Mouse (Mus musculus) brain, embryonic 14.5 days (tissue): ENCODE measurements around the gene Med17. TPM values are rescaled to one million over a fixed set of nuclear protein-coding genes. Genes with fewer than 3 reads are reported as not detected.
A peak's percentile ranks its signal among the peaks of the same experiment; 100 is the strongest.

Source experiments
- DNase-seq: peaks from one replicate; pipeline ENCODE4 v3.0.0-alpha.2; 2011; ENCODE audit warnings: low read depth
- CTCF ChIP-seq: fragments of 200-500 bp; IDR thresholded peaks from 2 replicates; pipeline ENCODE4 v1.5.1; 2012; ENCODE audit warnings: inconsistent platforms, mild to moderate bottlenecking, moderate library complexity, borderline replicate concordance; ENCODE audit not compliant: insufficient read depth, insufficient read length; ENCODE audit errors: extremely low read depth
- POLR2A ChIP-seq: fragments of 200-500 bp; IDR thresholded peaks from 2 replicates; pipeline ENCODE4 v1.6.1; 2012; ENCODE audit warnings: mild to moderate bottlenecking, inconsistent platforms, borderline replicate concordance; ENCODE audit not compliant: poor library complexity, insufficient read depth, insufficient read length, severe bottlenecking; ENCODE audit errors: extremely low read depth
- polyA plus RNA-seq: library from polyadenylated mRNA; depleted of rRNA; stranded (reverse); fragments of >200 nt; gene quantifications from 2 replicates; pipeline ENCODE4 v1.2.3, GENCODE M21; 2012

Med17 gene
- polyA plus RNA-seq, 1 experiment: 46.2 TPM

- no peak for DNase-seq
- TF ChIP-seq CTCF (no peak), POLR2A (no peak)
Observed at GRCm38 (mm10) chr9:15240863-15241595, 38.7 kb downstream of the Med17 start.

DNA sequence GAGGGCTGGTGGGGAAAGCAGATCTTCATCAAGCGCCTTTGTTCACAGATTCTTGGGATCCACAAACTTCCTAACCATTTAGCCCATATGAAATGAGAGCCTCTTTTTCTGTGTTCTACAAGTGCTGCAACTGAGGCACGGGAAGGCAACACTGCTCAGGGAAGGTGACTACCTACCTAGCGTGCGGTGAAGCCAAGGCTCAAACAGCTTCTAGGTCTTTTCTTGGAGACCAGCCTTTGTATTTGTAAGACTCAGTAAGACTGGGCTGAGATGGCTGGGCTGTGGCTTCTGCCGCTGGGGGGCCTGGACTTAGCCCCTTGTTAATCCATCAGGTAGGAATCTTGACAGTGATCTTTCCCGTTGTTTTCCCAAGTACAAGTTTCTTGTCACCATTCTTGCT is 39.7 kb downstream of the Med17 start:
- no peak for DNase-seq

GRCm38 (mm10) chr9:15239042-15239925 is 40.4 kb downstream of the Med17 start, which contains the start of gene Vstm5:
Gene Vstm5, plus strand, starts transcription at chr9:15239045.
- TF ChIP-seq POLR2A: peak; percentile 9; the same call in 1 of the 2 replicates
- 0 out of 2 replicates have a peak, but pooled peaks have one; percentile 7 for TF ChIP-seq CTCF
- DNase-seq: peak; percentile 74

More for the DNA sequence above, 39.7 kb downstream of the Med17 start:
- TF ChIP-seq POLR2A (no peak), CTCF (no peak)

DNA sequence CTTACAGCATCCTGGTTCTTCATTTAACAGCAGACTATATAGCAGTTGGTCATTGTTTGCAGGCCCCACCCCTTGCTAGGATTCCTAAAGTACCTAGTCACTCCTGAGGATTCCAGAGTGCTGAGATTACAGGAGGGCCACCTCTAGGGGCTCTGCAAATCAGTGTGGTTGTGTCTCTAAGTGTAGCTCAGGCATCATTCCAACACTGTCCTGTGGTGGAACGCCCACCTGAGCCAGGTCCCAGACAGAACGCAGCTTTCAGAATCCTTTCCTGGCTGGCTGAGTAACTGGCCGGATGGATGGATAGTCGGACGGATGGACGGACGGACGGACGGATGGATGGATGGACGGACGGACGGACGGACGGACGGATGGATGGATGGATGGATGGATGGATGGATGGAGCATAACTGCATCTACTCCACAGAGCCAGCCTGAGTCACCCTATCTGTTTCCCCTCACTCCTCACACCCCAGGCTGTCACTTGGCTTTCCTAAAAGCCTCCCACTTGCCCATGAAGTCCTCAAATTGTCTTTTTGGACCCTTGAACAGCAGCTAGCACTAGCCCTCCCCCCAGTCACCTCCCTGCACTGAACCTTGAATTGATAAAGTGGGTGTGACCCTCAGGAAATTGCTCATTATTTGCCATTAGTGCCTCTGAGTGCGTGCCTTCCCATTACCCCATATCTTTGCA is 41.3 kb downstream of the Med17 start:
- no peak for DNase-seq

DNA sequence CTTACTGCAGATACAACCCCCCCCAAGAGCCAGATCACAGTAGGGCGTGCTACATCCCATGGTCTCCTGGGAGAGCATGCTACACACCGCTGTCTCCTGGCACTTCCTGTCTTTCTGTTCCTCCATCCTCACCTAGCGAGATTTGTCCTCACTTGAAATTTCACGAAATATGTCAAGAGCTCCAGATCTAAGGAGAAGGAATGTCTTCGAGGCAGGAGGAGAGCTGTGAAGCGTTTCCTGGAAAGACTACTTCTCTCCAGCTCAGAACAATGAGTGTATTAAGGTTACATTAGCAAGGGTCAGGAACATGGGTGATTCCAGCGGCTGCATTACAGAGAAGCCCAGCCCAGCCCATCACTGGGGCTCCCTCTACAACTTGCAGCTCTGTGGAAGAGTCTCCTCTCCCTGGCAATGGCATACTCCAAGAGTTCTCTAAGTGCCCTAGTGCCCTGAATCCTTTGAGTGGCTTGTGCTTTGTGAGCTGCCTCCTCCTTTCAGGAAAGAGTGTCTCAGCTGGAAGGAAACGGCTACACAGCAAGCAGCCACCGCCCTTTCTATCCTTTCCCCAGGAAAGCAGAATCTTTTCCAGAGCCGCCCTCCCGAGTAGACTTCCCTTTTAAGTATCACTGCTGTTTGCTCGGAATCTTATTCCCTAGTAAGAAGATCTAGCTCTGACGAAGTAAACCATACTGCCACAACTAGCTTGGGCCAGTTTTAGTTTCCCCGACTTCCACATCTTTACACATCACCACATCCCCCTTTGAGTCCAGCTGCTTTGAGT is 42.0 kb downstream of the Med17 start:
- TF ChIP-seq CTCF (no peak), POLR2A (no peak)
- no peak for DNase-seq

More for the DNA sequence above, 41.3 kb downstream of the Med17 start:
- TF ChIP-seq POLR2A (no peak), CTCF (no peak)

DNA sequence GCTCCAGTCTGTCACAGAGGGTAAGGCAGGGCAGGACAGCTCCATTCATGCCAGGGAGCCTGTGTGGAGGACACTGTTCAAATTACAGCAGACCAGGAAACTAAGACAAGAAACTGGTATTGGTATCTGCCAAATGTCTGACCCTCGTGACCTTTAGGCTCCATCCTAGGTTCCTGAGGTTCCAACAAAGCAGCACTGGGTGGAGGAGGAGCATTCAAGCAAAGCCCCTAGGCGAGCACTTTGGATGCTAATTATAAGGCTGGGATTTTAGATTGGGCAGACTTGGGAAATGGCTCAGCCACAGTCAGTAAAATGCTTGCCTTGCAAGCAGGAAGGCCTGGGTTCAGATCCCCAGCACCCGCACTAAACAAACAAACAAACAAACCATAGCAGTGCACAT is 43.7 kb downstream of the Med17 start:
- no peak for TF ChIP-seq CTCF
- DNase-seq: no peak

- no peak for TF ChIP-seq CTCF
- TF ChIP-seq POLR2A: no peak
- no peak for DNase-seq
Observed at GRCm38 (mm10) chr9:15233604-15234003, 46.1 kb downstream of the Med17 start.

GRCm38 (mm10) chr9:15232445-15232844 is 47.3 kb downstream of the Med17 start:
- DNase-seq: no peak
- peak; percentile 5; the same call in 1 of the 2 replicates for TF ChIP-seq CTCF
- TF ChIP-seq POLR2A: no peak

- no peak for DNase-seq
- no peak for TF ChIP-seq POLR2A
- TF ChIP-seq CTCF: no peak
Observed at GRCm38 (mm10) chr9:15224912-15225311, 54.8 kb downstream of the Med17 start.

GRCm38 (mm10) chr9:15213695-15214094 is 66.0 kb downstream of the Med17 start:
- DNase-seq: no peak
- no peak for TF ChIP-seq CTCF
- TF ChIP-seq POLR2A: no peak
